Mouse (Mus musculus): ENCODE measurements around the gene Lzic.
"Not testable (repeated sequence)": the region's sequence is repeated elsewhere in the genome, so short reads cannot be mapped to it uniquely, and the experiment has no call there.

DNA sequence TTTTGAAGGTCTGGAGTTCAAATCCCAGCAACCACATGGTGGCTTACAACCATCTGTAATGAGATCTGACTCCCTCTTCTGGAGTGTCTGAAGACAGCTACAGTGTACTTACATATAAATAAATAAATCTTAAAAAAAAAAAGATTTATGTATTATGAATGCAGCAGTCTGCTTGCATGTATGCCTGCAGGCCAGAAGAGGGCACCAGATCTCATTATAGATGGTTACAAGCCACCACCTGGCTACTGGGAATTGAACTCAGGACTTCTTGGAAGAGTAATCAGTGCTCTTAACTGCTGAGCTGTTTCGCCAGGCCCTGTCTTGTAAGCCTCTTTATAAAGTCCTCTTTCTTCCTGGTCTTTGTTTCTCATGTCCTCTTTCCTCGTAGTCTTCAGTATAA is 24.6 kb upstream of the Lzic start:
- not testable (repeated sequence) for TF ChIP-seq CTCF (IDR thresholded peaks at IDR 0.05; ENCODE audit: borderline replicate concordance, control insufficient read depth, extremely low read depth, insufficient read depth, low read length, poor library complexity); POLR2A (IDR thresholded peaks at IDR 0.05; ENCODE audit: control insufficient read depth, extremely low read depth, insufficient read depth, low read length, poor library complexity)
